Mouse (Mus musculus) kidney, postnatal 0 days (tissue): ENCODE measurements around the gene Fas. TPM values are rescaled to one million over a fixed set of nuclear protein-coding genes. Genes with fewer than 3 reads are reported as not detected.

Source experiments
- ATAC-seq: fragments of 200-750 bp; cut with Nextera tagmentation; replicated peaks from 2 replicates; pipeline ENCODE4 v1.8.0; 2017; ENCODE audit warnings: low read depth, moderate number of reproducible peaks, moderate TSS enrichment, moderate library complexity; ENCODE audit not compliant: low FRiP score
- DNase-seq: peaks from one replicate; pipeline ENCODE4 v3.0.0-alpha.2; 2016; ENCODE audit warnings: low spot score
- H3K27ac ChIP-seq: fragments of 300-500 bp; sonication (generic); 2 replicates; pipeline ENCODE4 v1.5.1; 2014; ENCODE audit warnings: mild to moderate bottlenecking
- H3K27me3 ChIP-seq: fragments of 300-500 bp; sonication (generic); 2 replicates; pipeline ENCODE4 v1.6.1; 2014; ENCODE audit warnings: low read length, mixed read lengths; ENCODE audit not compliant: insufficient read depth
- H3K36me3 ChIP-seq: fragments of 300-500 bp; sonication (generic); 2 replicates; pipeline ENCODE4 v1.6.1; 2014; ENCODE audit warnings: low read length, mixed read lengths; ENCODE audit not compliant: insufficient read depth
- H3K4me1 ChIP-seq: fragments of 300-500 bp; sonication (generic); replicated peaks from 2 replicates; pipeline ENCODE4 v1.6.1; 2014; ENCODE audit warnings: antibody characterized with exemption, low read length, mixed read lengths; ENCODE audit not compliant: insufficient read depth
- H3K4me2 ChIP-seq: fragments of 300-500 bp; sonication (generic); 2 replicates; pipeline ENCODE4 v1.6.1; 2014; ENCODE audit warnings: mild to moderate bottlenecking, low read length, moderate library complexity, mixed read lengths
- H3K4me3 ChIP-seq: fragments of 300-500 bp; sonication (generic); replicated peaks from 2 replicates; pipeline ENCODE4 v1.5.1; 2014; ENCODE audit warnings: low read depth, low read length
- H3K9ac ChIP-seq: fragments of 300-500 bp; sonication (generic); 2 replicates; pipeline ENCODE4 v1.6.1; 2014; ENCODE audit warnings: low read depth, low read length
- H3K9me3 ChIP-seq: fragments of 300-500 bp; sonication (generic); replicated peaks from 2 replicates; pipeline ENCODE4 v1.6.1; 2016; ENCODE audit warnings: low read length, inconsistent platforms, mixed read lengths
- CTCF ChIP-seq: IDR thresholded peaks from 2 replicates; pipeline ENCODE4 v1.5.1; 2016; ENCODE audit warnings: antibody characterized with exemption, low read depth, mild to moderate bottlenecking, moderate library complexity
- WGBS: fragments of 180-500 bp; shearing (Covaris S2); extraction: QIAGEN DNeasy Blood & Tissue Kit; methylation state at CpG from one replicate; pipeline ENCODE4 v1.1.7; 2014; 5-methylcytosine and 5-hydroxymethylcytosine counted together
- polyA plus RNA-seq: library from polyadenylated mRNA; unstranded; fragments of >200 nt; fragmentation: Nextera tagmentation; extraction: Ambion mirVana; gene quantifications from 2 replicates; pipeline ENCODE4 v1.2.1, GENCODE M21; 2015

The Fas gene
- polyA plus RNA-seq, 1 experiment from 2014 or later, result 8.4 TPM

- Histone ChIP-seq H3K9ac (no peak overlapping the region), H3K4me2 (no peak overlapping the region), H3K4me3 (no peak overlapping the region), H3K36me3 (no peaks in the 10 kb centered on the region), H3K27me3 (no peaks in the 10 kb centered on the region), H3K27ac (no peak overlapping the region), H3K4me1 (no peaks in the 10 kb centered on the region), H3K9me3 (no peaks in the 10 kb centered on the region)
- DNase-seq (no peak), ATAC-seq (no peak)
- TF ChIP-seq CTCF, result no peak
- WGBS, result 81% methylated on average over 2 of the region's 2 CpGs
Observed at GRCm38 (mm10) chr19:34262273-34262974, 28.0 kb upstream of the Fas start.

DNA sequence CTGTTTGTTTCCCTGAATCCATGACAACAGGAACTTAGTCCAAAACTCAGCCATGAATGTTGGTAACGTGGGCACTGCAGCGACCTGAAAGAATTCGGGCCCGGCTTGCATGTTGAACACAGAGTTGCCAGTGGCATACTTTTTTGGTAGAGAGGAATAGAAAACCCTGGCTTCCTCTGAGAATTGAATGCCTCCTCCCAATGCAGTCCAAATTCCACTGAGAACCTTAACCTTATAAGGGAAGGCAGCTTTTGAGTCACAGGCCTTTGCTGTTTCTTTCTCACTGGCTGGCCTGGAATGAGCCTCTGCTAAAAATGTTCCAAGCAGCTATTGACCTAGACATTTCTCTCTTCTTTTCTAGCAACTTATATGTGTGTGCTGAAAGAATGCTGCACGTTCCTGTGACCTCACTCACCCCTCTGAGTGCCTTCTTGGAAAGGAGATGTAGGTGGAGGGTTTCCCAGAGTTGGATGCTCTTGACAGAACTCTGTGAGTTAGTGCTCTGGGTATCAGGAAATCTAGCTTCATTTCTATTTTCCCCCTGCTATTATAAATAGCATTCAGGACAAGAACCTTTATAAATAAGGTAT is 24.8 kb upstream of the Fas start:
- Histone ChIP-seq H3K27ac (no peak overlapping the region), H3K4me1 (no peaks in the 10 kb centered on the region)
- WGBS, result 71% methylated on average over 5 of the region's 5 CpGs

DNA sequence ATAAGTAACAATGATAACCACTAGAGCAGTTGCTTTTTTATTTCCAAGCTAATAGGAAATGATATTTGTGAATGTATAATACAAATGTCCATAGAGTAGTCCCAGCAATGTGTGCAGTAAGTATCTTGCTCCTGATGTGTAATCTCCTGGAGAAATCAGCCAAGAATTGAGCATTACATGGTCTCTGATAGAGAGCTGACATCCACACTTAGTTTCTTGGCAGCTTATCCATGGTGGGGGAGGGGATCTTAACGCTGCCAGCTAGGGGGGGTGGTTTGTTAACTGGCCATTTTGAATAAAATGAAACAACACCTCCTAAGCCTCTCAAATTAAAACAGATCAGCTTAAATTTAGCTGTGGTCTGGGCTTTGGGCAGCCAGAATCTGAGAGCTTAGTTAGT is 21.5 kb upstream of the Fas start:
- H3K4me3 ChIP-seq, result no peak overlapping the region
- TF ChIP-seq CTCF, result no peak

More for the DNA sequence above, 24.8 kb upstream of the Fas start:
- DNase-seq (peak; percentile 49), ATAC-seq (no peak)
- Histone ChIP-seq H3K36me3 (no peaks in the 10 kb centered on the region), H3K9ac (no peak overlapping the region), H3K4me3 (no peak overlapping the region), H3K9me3 (no peaks in the 10 kb centered on the region), H3K4me2 (no peak overlapping the region), H3K27me3 (no peaks in the 10 kb centered on the region)
- TF ChIP-seq CTCF, result no peak

GRCm38 (mm10) chr19:34270106-34270726 is 20.2 kb upstream of the Fas start:
- H3K36me3 ChIP-seq, result no peaks in the 10 kb centered on the region
- 91% methylated on average over 11 of the region's 11 CpGs for WGBS
- H3K4me3 ChIP-seq, result no peak overlapping the region
- H3K9ac ChIP-seq, result no peak overlapping the region
- no peaks in the 10 kb centered on the region for H3K9me3 ChIP-seq
- DNase-seq (no peak), ATAC-seq (no peak)
- H3K27me3 ChIP-seq, result no peaks in the 10 kb centered on the region
- no peaks in the 10 kb centered on the region for H3K4me1 ChIP-seq
- no peak overlapping the region for H3K27ac ChIP-seq
- H3K4me2 ChIP-seq, result no peak overlapping the region
- no peak for TF ChIP-seq CTCF

More for the DNA sequence above, 21.5 kb upstream of the Fas start:
- no peak overlapping the region for H3K27ac ChIP-seq
- DNase-seq (no peak), ATAC-seq (no peak)
- H3K36me3 ChIP-seq, result no peaks in the 10 kb centered on the region
- H3K4me1 ChIP-seq, result no peaks in the 10 kb centered on the region
- no peaks in the 10 kb centered on the region for H3K9me3 ChIP-seq
- H3K27me3 ChIP-seq, result no peaks in the 10 kb centered on the region
- no peak overlapping the region for H3K4me2 ChIP-seq
- H3K9ac ChIP-seq, result no peak overlapping the region
- WGBS, result 55% methylated on average over 1 of the region's 1 CpGs

DNA sequence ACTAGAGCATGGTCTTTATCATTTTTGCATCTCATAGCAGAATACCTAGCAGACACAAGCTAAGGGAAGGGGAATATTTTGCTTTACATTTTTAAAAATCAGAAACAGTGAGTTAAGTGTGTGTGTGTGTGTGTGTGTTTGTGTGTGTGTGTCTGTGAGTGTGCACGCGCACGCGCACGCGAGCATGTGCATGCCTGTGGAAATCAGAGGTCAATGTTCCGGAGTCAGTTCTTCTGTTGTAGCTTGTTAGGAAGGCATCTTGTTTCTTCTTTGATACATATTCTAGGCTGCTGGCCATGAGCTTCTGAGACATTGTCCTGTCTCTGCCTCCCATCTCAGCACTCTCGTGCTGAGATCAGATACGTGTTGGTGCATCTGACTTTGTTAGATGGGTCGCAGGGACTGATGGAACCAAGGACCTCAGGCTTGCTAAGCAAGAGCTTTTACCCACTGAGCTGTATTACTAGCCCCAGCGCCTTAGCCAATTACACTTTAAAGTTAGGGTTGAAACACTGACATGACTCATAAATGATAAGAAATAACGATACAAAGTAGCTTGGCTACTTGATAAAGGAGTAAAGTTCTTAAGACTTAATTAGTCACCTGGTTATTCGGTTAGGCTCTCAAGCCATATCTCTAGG is 19.5 kb upstream of the Fas start:
- H3K4me1 ChIP-seq, result no peaks in the 10 kb centered on the region
- no peak overlapping the region for H3K4me3 ChIP-seq
- no peak overlapping the region for H3K4me2 ChIP-seq
- ATAC-seq (no peak), DNase-seq (no peak)
- no peak overlapping the region for H3K27ac ChIP-seq
- WGBS, result 93% methylated on average over 13 of the region's 13 CpGs
- no peaks in the 10 kb centered on the region for H3K27me3 ChIP-seq
- no peaks in the 10 kb centered on the region for H3K9me3 ChIP-seq
- no peak overlapping the region for H3K9ac ChIP-seq
- H3K36me3 ChIP-seq, result no peaks in the 10 kb centered on the region
- TF ChIP-seq CTCF, result no peak

DNA sequence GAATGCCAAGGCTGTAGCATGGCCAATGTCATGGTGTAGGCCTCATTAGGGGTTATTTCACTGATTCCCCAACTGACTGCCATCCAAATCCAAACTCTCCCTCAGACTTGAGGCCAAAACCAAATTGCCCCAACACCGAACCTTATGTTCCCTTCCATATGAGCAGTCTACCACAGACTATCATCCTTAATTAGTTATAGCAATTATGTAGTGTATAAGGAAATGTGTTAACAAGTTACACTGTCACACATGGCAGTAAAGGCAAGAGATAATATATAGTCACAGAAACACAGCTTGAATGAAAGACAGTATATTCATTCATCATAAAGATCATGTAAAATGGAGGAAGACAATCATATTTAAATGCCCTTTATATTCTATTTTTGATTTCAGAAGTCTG is 17.4 kb upstream of the Fas start:
- DNase-seq, result no peak
- no peak for TF ChIP-seq CTCF
- Histone ChIP-seq H3K4me3 (no peak overlapping the region), H3K4me1 (no peaks in the 10 kb centered on the region), H3K27me3 (no peaks in the 10 kb centered on the region), H3K36me3 (no peaks in the 10 kb centered on the region), H3K9ac (no peak overlapping the region), H3K4me2 (no peak overlapping the region), H3K27ac (no peak overlapping the region), H3K9me3 (no peaks in the 10 kb centered on the region)
- WGBS, result 86% methylated on average over 1 of the region's 1 CpGs
- no peak for ATAC-seq
